Mouse (Mus musculus) CH12.LX (cell line): ENCODE results near the gene Slc17a6. TPM values are rescaled to one million over a fixed set of nuclear protein-coding genes. Genes with fewer than 3 reads are reported as not detected.

ENCODE experiments used
- DNase-seq: peaks from one replicate; pipeline ENCODE4 v3.0.0-alpha.2; 2013; ENCODE audit errors: extremely low read depth
- H3K27ac ChIP-seq: 2 replicates; pipeline ENCODE4 v1.5.1; 2012; ENCODE audit warnings: low read depth, mild to moderate bottlenecking, control low read depth, moderate library complexity; ENCODE audit not compliant: insufficient read depth
- H3K27me3 ChIP-seq: replicated peaks from 2 replicates; pipeline ENCODE3; 2012; ENCODE audit warnings: inconsistent platforms
- H3K36me3 ChIP-seq, 2 experiments: replicated peaks in 1 of 2; 2 replicates each; pipeline versions ENCODE3 to v1.6.1; 2012; ENCODE audit warnings: inconsistent platforms in 1 of 2, low read length in 1 of 2, mild to moderate bottlenecking in 1 of 2, mixed read lengths in 1 of 2, moderate library complexity in 1 of 2; ENCODE audit not compliant: control insufficient read depth in 1 of 2, insufficient read depth in 1 of 2
- H3K4me1 ChIP-seq, 2 experiments: 2 replicates each; pipeline ENCODE4 v1.6.1; 2012; ENCODE audit warnings: inconsistent platforms in 1 of 2, moderate library complexity in 1 of 2; ENCODE audit not compliant: insufficient read depth in 2 of 2, control insufficient read depth in 1 of 2
- H3K4me2 ChIP-seq: 2 replicates; pipeline ENCODE4 v1.6.1; 2012; ENCODE audit warnings: low read depth, mild to moderate bottlenecking, control low read depth; ENCODE audit not compliant: poor library complexity, insufficient read depth, severe bottlenecking
- H3K4me3 ChIP-seq, 3 experiments: fragments of 150-350 bp in 1 of 3; sonication (generic) in 1 of 3; replicated peaks in 1 of 3; 2 replicates each; pipeline versions ENCODE3 to v1.5.1; 2011 to 2012; ENCODE audit warnings: low read depth in 2 of 3, low read length in 2 of 3, mild to moderate bottlenecking in 2 of 3, moderate library complexity in 2 of 3, control low read depth in 1 of 3, improper control_type of control experiment in 1 of 3, inconsistent platforms in 1 of 3, mixed read lengths in 1 of 3; ENCODE audit not compliant: poor library complexity in 1 of 3
- H3K79me2 ChIP-seq: replicated peaks from 2 replicates; pipeline ENCODE4 v1.6.1; 2012; ENCODE audit warnings: mild to moderate bottlenecking, moderate library complexity; ENCODE audit not compliant: control insufficient read depth, poor library complexity, insufficient read depth, severe bottlenecking; ENCODE audit errors: extremely low read depth
- H3K9ac ChIP-seq: 2 replicates; pipeline ENCODE4 v1.6.1; 2012; ENCODE audit warnings: low read depth, mild to moderate bottlenecking, control low read depth, moderate library complexity; ENCODE audit not compliant: insufficient read depth
- H3K9me3 ChIP-seq: replicated peaks from 2 replicates; pipeline ENCODE3; 2012; ENCODE audit warnings: low read length, inconsistent platforms, mixed read lengths
- BHLHE40 ChIP-seq: IDR thresholded peaks from 2 replicates; pipeline ENCODE4 v1.6.1; 2011; ENCODE audit warnings: mild to moderate bottlenecking, low read depth, low read length, improper control_type of control experiment
- CHD1 ChIP-seq: IDR thresholded peaks from 2 replicates; pipeline ENCODE4 v1.6.1; 2012; ENCODE audit warnings: low read depth, low read length, improper control_type of control experiment, inconsistent platforms
- CHD2 ChIP-seq: IDR thresholded peaks from 2 replicates; pipeline ENCODE4 v1.6.1; 2011; ENCODE audit warnings: low read length, improper control_type of control experiment
- E2F4 ChIP-seq: IDR thresholded peaks from 2 replicates; pipeline ENCODE4 v1.6.1; 2011; ENCODE audit warnings: low read depth, low read length, improper control_type of control experiment; ENCODE audit not compliant: insufficient replicate concordance
- ELF1 ChIP-seq: IDR thresholded peaks from 2 replicates; pipeline ENCODE4 v1.6.1; 2014; ENCODE audit warnings: low read depth, mild to moderate bottlenecking, inconsistent platforms, low read length, improper control_type of control experiment
- ETS1 ChIP-seq: conservative IDR thresholded peaks from 2 replicates; pipeline ENCODE4 v1.6.1; 2012; ENCODE audit warnings: low read depth, mild to moderate bottlenecking, inconsistent platforms, low read length, improper control_type of control experiment, moderate library complexity
- HCFC1 ChIP-seq: IDR thresholded peaks from 2 replicates; pipeline ENCODE4 v1.6.1; 2012; ENCODE audit warnings: low read depth, mild to moderate bottlenecking, inconsistent platforms, low read length, improper control_type of control experiment
- JUN ChIP-seq: IDR thresholded peaks from 2 replicates; pipeline ENCODE4 v1.6.1; 2011; ENCODE audit warnings: low read depth, mild to moderate bottlenecking, low read length, improper control_type of control experiment, moderate library complexity; ENCODE audit not compliant: insufficient read depth
- JUND ChIP-seq: conservative IDR thresholded peaks from 2 replicates; pipeline ENCODE4 v1.6.1; 2011; ENCODE audit warnings: low read depth, low read length, improper control_type of control experiment
- KAT2A ChIP-seq: IDR thresholded peaks from 2 replicates; pipeline ENCODE4 v1.6.1; 2012; ENCODE audit warnings: low read length, improper control_type of control experiment, inconsistent platforms; ENCODE audit not compliant: insufficient replicate concordance
- MAFK ChIP-seq: IDR thresholded peaks from 2 replicates; pipeline ENCODE4 v1.6.1; 2011; ENCODE audit warnings: low read length, improper control_type of control experiment; ENCODE audit not compliant: insufficient replicate concordance
- MAX ChIP-seq: IDR thresholded peaks from 2 replicates; pipeline ENCODE4 v1.6.1; 2011; ENCODE audit warnings: low read length, improper control_type of control experiment
- MEF2A ChIP-seq: IDR thresholded peaks from 2 replicates; pipeline ENCODE4 v1.6.1; 2014; ENCODE audit warnings: low read depth, mild to moderate bottlenecking, inconsistent platforms, low read length, improper control_type of control experiment, borderline replicate concordance
- MXI1 ChIP-seq: IDR thresholded peaks from 2 replicates; pipeline ENCODE4 v1.6.1; 2011; ENCODE audit warnings: mild to moderate bottlenecking, low read depth, low read length, improper control_type of control experiment
- MYC ChIP-seq: IDR thresholded peaks from 2 replicates; pipeline ENCODE4 v1.6.1; 2011; ENCODE audit warnings: low read depth, mild to moderate bottlenecking, improper control_type of control experiment, low read length
- NELFE ChIP-seq: IDR thresholded peaks from 2 replicates; pipeline ENCODE4 v1.6.1; 2011; ENCODE audit warnings: low read depth, low read length, improper control_type of control experiment
- PAX5 ChIP-seq: IDR thresholded peaks from 2 replicates; pipeline ENCODE4 v1.6.1; 2012; ENCODE audit warnings: low read length, inconsistent platforms, mixed read lengths
- POLR2A ChIP-seq: IDR thresholded peaks from 2 replicates; pipeline ENCODE4 v1.6.1; 2011; ENCODE audit warnings: low read depth, mild to moderate bottlenecking, improper control_type of control experiment, low read length
- POLR2AphosphoS2 ChIP-seq: IDR thresholded peaks from 2 replicates; pipeline ENCODE4 v1.6.1; 2011; ENCODE audit warnings: low read depth, low read length, improper control_type of control experiment
- RAD21 ChIP-seq: IDR thresholded peaks from 2 replicates; pipeline ENCODE4 v1.6.1; 2011; ENCODE audit warnings: low read depth, mild to moderate bottlenecking, low read length, improper control_type of control experiment, moderate library complexity
- SMC3 ChIP-seq: IDR thresholded peaks from 2 replicates; pipeline ENCODE4 v1.6.1; 2011; ENCODE audit warnings: low read depth, low read length, improper control_type of control experiment
- TBP ChIP-seq: conservative IDR thresholded peaks from 2 replicates; pipeline ENCODE4 v1.6.1; 2011; ENCODE audit warnings: low read depth, low read length, improper control_type of control experiment
- TCF12 ChIP-seq: IDR thresholded peaks from 2 replicates; pipeline ENCODE4 v1.6.1; 2014; ENCODE audit warnings: low read depth, mild to moderate bottlenecking, inconsistent platforms, low read length, improper control_type of control experiment
- USF1 ChIP-seq: IDR thresholded peaks from 2 replicates; pipeline ENCODE4 v1.6.1; 2014; ENCODE audit warnings: low read depth, mild to moderate bottlenecking, inconsistent platforms, low read length, improper control_type of control experiment
- USF2 ChIP-seq: conservative IDR thresholded peaks from 2 replicates; pipeline ENCODE4 v1.6.1; 2011; ENCODE audit warnings: low read depth, low read length, improper control_type of control experiment
- ZKSCAN1 ChIP-seq: IDR thresholded peaks from 2 replicates; pipeline ENCODE4 v1.6.1; 2012; ENCODE audit warnings: low read depth, inconsistent platforms, low read length, improper control_type of control experiment, borderline replicate concordance
- ZMIZ1 ChIP-seq: IDR thresholded peaks from 2 replicates; pipeline ENCODE4 v1.6.1; 2012; ENCODE audit warnings: low read depth, mild to moderate bottlenecking, inconsistent platforms, low read length, improper control_type of control experiment
- ZNF384 ChIP-seq: IDR thresholded peaks from 2 replicates; pipeline ENCODE4 v1.6.1; 2012; ENCODE audit warnings: low read depth, low read length, improper control_type of control experiment, inconsistent platforms
- dilution Hi-C: fragments of 300-500 bp; cut with MboI; formaldehyde crosslinking; loops from 2 replicates; pipeline ENCODE4 v1.14.3; 2020; ENCODE audit warnings: low sequenced_read_pairs; ENCODE audit not compliant: extremely low pct_unique_long_range_greater_than_20kb, extremely low pct_ligation_motif_present
- in situ Hi-C: fragments of 300-500 bp; cut with MboI; formaldehyde crosslinking; loops from 3 replicates; pipeline ENCODE4 v1.14.3; 2019; ENCODE audit warnings: low sequenced_read_pairs, low pct_ligation_motif_present, low pct_unique_long_range_greater_than_20kb, mixed read lengths
- polyA plus RNA-seq: library from polyadenylated mRNA; unstranded; fragments of >175 nt; gene quantifications from 2 replicates; pipeline ENCODE4 v1.2.1, GENCODE M21; 2012; ENCODE audit warnings: low read depth; ENCODE audit not compliant: insufficient read length
- total RNA-seq, 2 experiments: library from RNA; depleted of rRNA; stranded (reverse); fragments of 300-350 nt in 1 of 2; fragments of >200 nt in 1 of 2; gene quantifications; 2 replicates each; pipeline ENCODE4 v1.2.3; 2012 to 2014

The Slc17a6 gene
- total and polyA plus RNA-seq, 3 experiments, result not detected

- TF ChIP-seq ZKSCAN1, result no peak
- no peak for TF ChIP-seq NELFE
- no peak for TF ChIP-seq ELF1
- TF ChIP-seq MAFK, result no peak
- TF ChIP-seq E2F4, result no peak
- no peak for TF ChIP-seq MYC
- no peak for TF ChIP-seq CHD1
- TF ChIP-seq ETS1, result no peak
- TF ChIP-seq JUN, result no peak
- TF ChIP-seq TCF12, result no peak
- no peak for TF ChIP-seq BHLHE40
- TF ChIP-seq MEF2A, result no peak
- TF ChIP-seq POLR2A, result no peak
- TF ChIP-seq RAD21, result no peak
- TF ChIP-seq HCFC1, result no peak
- no peak for TF ChIP-seq SMC3
- TF ChIP-seq USF1, result no peak
- no peak for TF ChIP-seq MAX
- no peak for TF ChIP-seq POLR2AphosphoS2
- no peak for DNase-seq
- Histone ChIP-seq H3K4me3 (no peak overlapping the region), H3K79me2 (no peaks in the 10 kb centered on the region), H3K4me2 (no peak overlapping the region), H3K36me3 (no peaks in the 10 kb centered on the region), H3K9ac (no peak overlapping the region), H3K27me3 (no peaks in the 10 kb centered on the region), H3K9me3 (peaks cover 29% of the 10 kb centered on the region), H3K4me1 (no peaks in the 10 kb centered on the region), H3K27ac (no peak overlapping the region)
- dilution Hi-C loops, result no loop called here
- in situ Hi-C loops, result no loop called here
Observed at GRCm38 (mm10) chr7:51628349-51628748, 6.5 kb downstream of the Slc17a6 start.

GRCm38 (mm10) chr7:51629206-51629605 is 7.4 kb downstream of the Slc17a6 start:
- TF ChIP-seq JUND (no peak), POLR2AphosphoS2 (no peak), MEF2A (no peak), MAX (no peak), USF2 (no peak), ZMIZ1 (no peak), KAT2A (no peak), ZNF384 (no peak), PAX5 (no peak), MXI1 (no peak), POLR2A (no peak), TBP (no peak), USF1 (no peak), CHD2 (no peak)
- dilution Hi-C loops (no loop called here), in situ Hi-C loops (no loop called here)
- Histone ChIP-seq H3K4me3 (no peak overlapping the region), H3K79me2 (no peaks in the 10 kb centered on the region), H3K27ac (no peak overlapping the region), H3K9me3 (peaks cover 27% of the 10 kb centered on the region), H3K4me1 (no peaks in the 10 kb centered on the region), H3K4me2 (no peak overlapping the region), H3K27me3 (no peaks in the 10 kb centered on the region), H3K36me3 (no peaks in the 10 kb centered on the region), H3K9ac (no peak overlapping the region)
- no peak for DNase-seq
